Mouse (Mus musculus) left cerebral cortex, adult 9 months (tissue): ENCODE data around the gene Mif4gd.

Source experiments
- DNase-seq, 2 experiments: peaks; one replicate each; pipeline ENCODE4 v3.0.0; 2022; ENCODE audit warnings: low spot score in 2 of 2

Gene Mif4gd

GRCm38 (mm10) chr11:115579080-115579479 is 33.7 kb downstream of the Mif4gd start:
- DNase-seq = no peak

- DNase-seq = no peak
Measured at GRCm38 (mm10) chr11:115564961-115565360, 47.8 kb downstream of the Mif4gd start.

DNA sequence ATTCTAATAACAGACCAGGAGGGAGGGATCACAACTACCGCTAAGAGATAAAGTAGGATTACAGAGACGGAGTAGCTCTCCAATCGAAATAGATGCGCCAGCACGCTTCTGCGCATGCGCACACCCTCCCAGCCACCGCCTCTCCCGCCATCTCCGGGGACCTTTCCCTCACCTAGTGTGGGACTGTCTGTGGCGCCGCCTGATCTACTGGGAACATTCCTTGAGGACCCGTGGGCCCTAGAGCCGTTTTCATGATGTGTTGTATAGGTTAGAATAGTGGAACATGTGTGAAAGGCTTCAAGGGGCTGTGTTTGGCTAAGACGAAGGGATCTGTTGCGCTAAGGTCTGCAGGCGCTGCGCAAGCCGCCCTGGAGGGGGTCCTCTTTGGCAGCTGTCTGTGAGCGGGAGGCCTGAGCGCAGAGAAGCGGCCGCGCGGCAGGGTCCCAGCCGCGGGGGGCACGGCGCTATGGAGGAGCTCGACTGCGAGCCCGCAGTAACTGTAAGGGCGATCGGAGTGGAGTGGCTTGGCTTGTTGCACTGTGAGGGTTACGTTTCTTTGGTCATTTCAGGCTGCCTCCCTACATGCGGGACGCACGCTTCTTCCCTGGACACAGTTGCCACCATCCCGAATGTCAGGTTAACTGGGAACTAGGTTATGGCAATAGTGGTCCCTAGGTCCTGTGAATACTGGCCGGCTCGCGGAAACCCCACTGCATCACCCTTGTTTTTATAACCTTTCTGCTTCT is 48.5 kb downstream of the Mif4gd start, which contains the start of gene Nup85:
Nup85 (plus strand) TSS at position 371 of the 746 bp plus-strand sequence.
- peak; percentile 88 to 98 for DNase-seq

GRCm38 (mm10) chr11:115563406-115563805 is 49.4 kb downstream of the Mif4gd start:
- DNase-seq = no peak
